Mouse (Mus musculus): ENCODE measurements around the gene Psmd6. TPM values are rescaled to one million over a fixed set of nuclear protein-coding genes. Genes with fewer than 3 reads are reported as not detected.

The Psmd6 gene
- polyA plus RNA-seq, 1 experiment, result 102 TPM

- Histone ChIP-seq H3K4me3 (replicated peaks; ENCODE audit: insufficient read depth, low read depth, low read length) (no peak overlapping the region), H3K27me3 (ENCODE audit: control insufficient read depth, insufficient read depth, low read length) (no peaks in the 10 kb centered on the region), H3K27ac (ENCODE audit: insufficient read depth, low read length) (no peak overlapping the region), H3K4me1 (ENCODE audit: control insufficient read depth, insufficient read depth, low read length) (peaks cover 7% of the 10 kb centered on the region; the same call in 1 of the 2 replicates)
- WGBS, result 51% methylated on average over 6 of the region's 6 CpGs
- peak in 1 of 2 experiments; percentile 20 for DNase-seq
- TF ChIP-seq POLR2A (IDR thresholded peaks at IDR 0.05; ENCODE audit: borderline replicate concordance, insufficient read depth, low read length), result no peak
- TF ChIP-seq CTCF (IDR thresholded peaks at IDR 0.05; ENCODE audit: borderline replicate concordance, insufficient read depth, low read depth, low read length), result no peak
Observed at GRCm38 (mm10) chr14:14070541-14071315, 50.1 kb downstream of the Psmd6 start.

- Histone ChIP-seq H3K27me3 (ENCODE audit: control insufficient read depth, insufficient read depth, low read length) (no peaks in the 10 kb centered on the region), H3K4me3 (replicated peaks; ENCODE audit: insufficient read depth, low read depth, low read length) (no peak overlapping the region), H3K4me1 (ENCODE audit: control insufficient read depth, insufficient read depth, low read length) (peaks cover 7% of the 10 kb centered on the region; the same call in 1 of the 2 replicates), H3K27ac (ENCODE audit: insufficient read depth, low read length) (no peak overlapping the region)
- no peak for DNase-seq
- no peak for TF ChIP-seq CTCF (IDR thresholded peaks at IDR 0.05; ENCODE audit: borderline replicate concordance, insufficient read depth, low read depth, low read length)
- no peak for TF ChIP-seq POLR2A (IDR thresholded peaks at IDR 0.05; ENCODE audit: borderline replicate concordance, insufficient read depth, low read length)
- WGBS, result 72% methylated on average over 3 of the region's 3 CpGs
Observed at GRCm38 (mm10) chr14:14068553-14068952, 52.2 kb downstream of the Psmd6 start.

GRCm38 (mm10) chr14:14067648-14068472 lies 52.9 kb downstream of the Psmd6 start:
- peak; percentile 66 to 67 for DNase-seq
- H3K27me3 ChIP-seq (ENCODE audit: control insufficient read depth, insufficient read depth, low read length), result no peaks in the 10 kb centered on the region
- 6% methylated on average over 10 of the region's 10 CpGs for WGBS
- TF ChIP-seq CTCF (IDR thresholded peaks at IDR 0.05; ENCODE audit: borderline replicate concordance, insufficient read depth, low read depth, low read length), result no peak
- peak; percentile 34; the same call in 1 of the 2 replicates for TF ChIP-seq POLR2A (IDR thresholded peaks at IDR 0.05; ENCODE audit: borderline replicate concordance, insufficient read depth, low read length)
- peak overlapping the region; percentile 60 for H3K4me3 ChIP-seq (replicated peaks; ENCODE audit: insufficient read depth, low read depth, low read length)
- H3K27ac ChIP-seq (ENCODE audit: insufficient read depth, low read length), result peak overlapping the region; percentile 92
- peaks cover 7% of the 10 kb centered on the region; the same call in 1 of the 2 replicates for H3K4me1 ChIP-seq (ENCODE audit: control insufficient read depth, insufficient read depth, low read length)

GRCm38 (mm10) chr14:14066241-14066640 lies 54.5 kb downstream of the Psmd6 start:
- no peak for DNase-seq
- Histone ChIP-seq H3K27me3 (ENCODE audit: control insufficient read depth, insufficient read depth, low read length) (no peaks in the 10 kb centered on the region), H3K4me3 (replicated peaks; ENCODE audit: insufficient read depth, low read depth, low read length) (no peak overlapping the region), H3K4me1 (ENCODE audit: control insufficient read depth, insufficient read depth, low read length) (peaks cover 7% of the 10 kb centered on the region; the same call in 1 of the 2 replicates), H3K27ac (ENCODE audit: insufficient read depth, low read length) (no peak overlapping the region)
- no peak for TF ChIP-seq CTCF (IDR thresholded peaks at IDR 0.05; ENCODE audit: borderline replicate concordance, insufficient read depth, low read depth, low read length)
- no peak for TF ChIP-seq POLR2A (IDR thresholded peaks at IDR 0.05; ENCODE audit: borderline replicate concordance, insufficient read depth, low read length)
- WGBS, result 88% methylated on average over 6 of the region's 6 CpGs

GRCm38 (mm10) chr14:14065142-14065498 lies 55.7 kb downstream of the Psmd6 start:
- WGBS, result 77% methylated on average over 4 of the region's 4 CpGs
- TF ChIP-seq POLR2A (IDR thresholded peaks at IDR 0.05; ENCODE audit: borderline replicate concordance, insufficient read depth, low read length) (no peak), CTCF (IDR thresholded peaks at IDR 0.05; ENCODE audit: borderline replicate concordance, insufficient read depth, low read depth, low read length) (no peak)
- DNase-seq, result no peak
- Histone ChIP-seq H3K27me3 (ENCODE audit: control insufficient read depth, insufficient read depth, low read length) (no peaks in the 10 kb centered on the region), H3K4me3 (replicated peaks; ENCODE audit: insufficient read depth, low read depth, low read length) (no peak overlapping the region), H3K4me1 (ENCODE audit: control insufficient read depth, insufficient read depth, low read length) (peaks cover 7% of the 10 kb centered on the region; the same call in 1 of the 2 replicates), H3K27ac (ENCODE audit: insufficient read depth, low read length) (no peak overlapping the region)

- Histone ChIP-seq H3K27me3 (ENCODE audit: control insufficient read depth, insufficient read depth, low read length) (no peaks in the 10 kb centered on the region), H3K4me1 (ENCODE audit: control insufficient read depth, insufficient read depth, low read length) (peaks cover 7% of the 10 kb centered on the region; the same call in 1 of the 2 replicates), H3K4me3 (replicated peaks; ENCODE audit: insufficient read depth, low read depth, low read length) (no peak overlapping the region), H3K27ac (ENCODE audit: insufficient read depth, low read length) (no peak overlapping the region)
- 41% methylated on average over 5 of the region's 5 CpGs for WGBS
- no peak for TF ChIP-seq POLR2A (IDR thresholded peaks at IDR 0.05; ENCODE audit: borderline replicate concordance, insufficient read depth, low read length)
- TF ChIP-seq CTCF (IDR thresholded peaks at IDR 0.05; ENCODE audit: borderline replicate concordance, insufficient read depth, low read depth, low read length), result no peak
- DNase-seq, result no peak
Observed at GRCm38 (mm10) chr14:14064486-14065141, 56.2 kb downstream of the Psmd6 start.

GRCm38 (mm10) chr14:14063382-14063781 lies 57.4 kb downstream of the Psmd6 start:
- no peak overlapping the region for H3K27ac ChIP-seq (ENCODE audit: insufficient read depth, low read length)
- H3K4me3 ChIP-seq (replicated peaks; ENCODE audit: insufficient read depth, low read depth, low read length), result no peak overlapping the region
- 78% methylated on average over 5 of the region's 5 CpGs for WGBS
- DNase-seq, result no peak
- no peaks in the 10 kb centered on the region for H3K27me3 ChIP-seq (ENCODE audit: control insufficient read depth, insufficient read depth, low read length)
- no peak for TF ChIP-seq POLR2A (IDR thresholded peaks at IDR 0.05; ENCODE audit: borderline replicate concordance, insufficient read depth, low read length)
- TF ChIP-seq CTCF (IDR thresholded peaks at IDR 0.05; ENCODE audit: borderline replicate concordance, insufficient read depth, low read depth, low read length), result no peak
- peaks cover 7% of the 10 kb centered on the region; the same call in 1 of the 2 replicates for H3K4me1 ChIP-seq (ENCODE audit: control insufficient read depth, insufficient read depth, low read length)

Data from cerebellum, adult 2 months (tissue).